Mouse (Mus musculus) thymus, postnatal 25 days (tissue): ENCODE data around the gene Cyp11a1.

Experiments used
- DNase-seq: peaks from one replicate; pipeline ENCODE4 v3.0.0; 2022

Gene Cyp11a1

GRCm38 (mm10) chr9:58005753-58006461 is at the start of gene Cyp11a1:
Cyp11a1 (plus strand) TSS chr9:58006411.
- DNase-seq, result peak; percentile 28

DNA sequence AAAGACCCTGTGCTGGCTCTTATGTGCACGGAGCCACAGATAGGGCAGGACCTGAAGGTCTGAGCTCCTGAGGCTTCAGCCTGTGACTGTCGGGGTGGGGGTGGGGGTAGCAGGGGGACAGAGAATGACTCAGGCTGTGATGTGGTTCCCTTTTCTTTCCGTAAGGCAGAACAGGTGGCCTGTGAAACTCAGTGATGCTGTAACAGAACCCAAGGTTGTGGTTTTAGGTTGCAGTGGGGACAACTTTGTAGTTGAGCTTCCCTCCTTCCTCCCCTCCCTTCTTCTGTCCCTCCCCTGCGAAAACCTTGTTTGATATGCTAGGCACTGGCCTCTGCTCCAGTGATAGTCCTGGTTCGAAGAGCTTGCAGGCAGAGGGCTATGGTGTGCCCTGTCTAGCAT is 49.4 kb upstream of the Cyp11a1 start:
- peak; percentile 79 for DNase-seq

DNA sequence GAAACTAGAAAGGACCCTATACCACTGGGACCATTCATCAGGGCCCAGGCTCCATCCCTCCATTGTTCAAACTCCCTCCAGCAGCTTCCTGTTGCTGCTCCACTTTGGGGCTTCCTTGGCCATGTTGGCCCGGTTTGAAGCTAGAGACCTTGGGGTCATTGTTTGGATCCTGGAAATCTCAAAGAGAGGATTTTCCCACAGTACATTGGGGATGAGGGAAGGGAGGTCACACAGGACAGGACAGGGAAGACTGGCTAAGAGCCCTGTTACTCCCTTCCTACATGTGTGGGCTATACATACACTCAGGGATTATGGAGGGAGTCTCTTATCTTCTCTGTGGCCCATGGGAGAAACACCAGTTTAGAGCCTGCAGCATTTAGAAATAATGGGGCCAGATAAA is 47.6 kb upstream of the Cyp11a1 start:
- DNase-seq, result no peak

DNA sequence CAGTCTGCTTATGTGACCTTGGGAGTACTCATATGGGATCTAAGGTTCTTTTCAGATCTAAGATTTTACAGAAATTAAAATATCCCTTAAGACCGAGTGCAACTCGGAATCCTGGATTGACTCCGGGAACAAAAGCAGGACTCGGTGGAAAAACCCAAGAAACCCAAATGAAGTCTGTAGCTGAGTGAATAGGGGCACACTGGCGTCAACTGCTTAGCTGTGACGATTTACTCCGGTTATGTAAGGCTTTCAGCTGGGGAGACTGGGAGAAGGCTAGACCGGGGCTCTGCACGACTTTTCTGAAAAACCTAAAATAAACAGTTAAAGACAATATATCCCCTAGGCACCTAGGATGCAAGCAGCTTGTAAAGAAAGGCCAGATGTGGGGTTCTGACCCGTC is 46.8 kb upstream of the Cyp11a1 start:
- DNase-seq, result no peak

GRCm38 (mm10) chr9:57959886-57960866 is 46.0 kb upstream of the Cyp11a1 start:
- DNase-seq, result no peak

DNA sequence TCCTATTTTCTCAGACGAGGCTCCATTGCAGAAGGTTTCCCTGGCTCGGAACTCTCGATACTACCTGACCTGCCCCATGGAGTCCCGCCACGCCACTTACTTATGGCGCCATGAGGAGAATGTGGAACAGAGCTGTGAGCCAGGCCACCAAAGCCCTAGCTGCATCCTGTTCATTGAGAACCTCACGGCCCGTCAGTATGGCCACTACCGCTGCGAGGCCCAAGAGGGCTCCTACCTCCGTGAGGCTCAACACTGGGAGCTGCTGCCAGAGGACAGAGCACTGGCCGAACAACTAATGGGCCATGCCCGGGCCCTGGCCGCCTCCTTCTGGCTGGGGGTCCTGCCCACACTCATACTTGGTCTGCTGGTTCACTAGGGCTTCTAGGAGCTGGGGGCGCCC is 45.0 kb upstream of the Cyp11a1 start:
- DNase-seq, result no peak

DNA sequence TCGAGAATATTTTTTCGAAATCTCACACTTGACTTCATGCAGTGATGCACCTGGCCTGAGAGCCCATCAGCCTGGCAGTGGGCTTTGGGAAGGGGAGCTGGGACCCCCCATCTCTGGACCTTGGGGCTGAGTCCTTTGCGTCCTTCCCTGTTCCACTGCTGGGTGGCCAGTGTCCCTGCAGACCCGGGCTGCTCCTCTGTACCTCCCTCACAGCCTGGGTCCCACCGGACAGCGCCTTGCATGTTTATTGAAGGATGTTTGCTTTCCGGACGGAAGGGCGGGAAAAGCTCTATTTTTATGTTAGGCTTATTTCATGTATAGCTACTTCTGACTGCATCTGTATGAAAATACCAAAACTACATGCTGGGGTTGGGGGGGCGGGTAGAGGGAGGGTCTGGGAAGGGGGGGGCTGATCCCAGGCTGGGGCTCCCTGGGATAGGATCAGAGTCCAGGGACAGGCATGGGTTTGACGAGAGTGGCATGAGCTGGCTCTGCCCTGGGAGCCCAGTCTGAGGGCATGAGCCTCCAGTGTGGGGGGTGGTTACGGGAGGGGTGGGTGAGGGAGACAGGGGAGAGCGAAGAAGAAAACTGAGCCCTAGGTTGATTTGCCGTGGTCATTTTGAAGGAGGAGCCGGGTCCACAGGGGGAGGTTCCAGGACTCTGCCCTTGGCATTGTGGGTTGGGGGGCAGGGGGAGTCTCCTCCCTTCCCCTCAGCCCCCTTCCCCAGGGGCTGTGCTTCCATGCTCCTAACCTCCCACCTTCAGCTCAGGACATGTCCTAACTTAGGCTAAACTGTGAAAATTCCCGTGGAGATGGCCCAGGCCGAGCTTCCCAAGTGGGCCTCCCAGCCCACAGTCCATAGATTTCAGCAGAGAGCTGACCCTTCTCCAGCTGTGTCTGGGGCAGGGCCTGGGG is 44.1 kb upstream of the Cyp11a1 start:
- DNase-seq, result no peak

DNA sequence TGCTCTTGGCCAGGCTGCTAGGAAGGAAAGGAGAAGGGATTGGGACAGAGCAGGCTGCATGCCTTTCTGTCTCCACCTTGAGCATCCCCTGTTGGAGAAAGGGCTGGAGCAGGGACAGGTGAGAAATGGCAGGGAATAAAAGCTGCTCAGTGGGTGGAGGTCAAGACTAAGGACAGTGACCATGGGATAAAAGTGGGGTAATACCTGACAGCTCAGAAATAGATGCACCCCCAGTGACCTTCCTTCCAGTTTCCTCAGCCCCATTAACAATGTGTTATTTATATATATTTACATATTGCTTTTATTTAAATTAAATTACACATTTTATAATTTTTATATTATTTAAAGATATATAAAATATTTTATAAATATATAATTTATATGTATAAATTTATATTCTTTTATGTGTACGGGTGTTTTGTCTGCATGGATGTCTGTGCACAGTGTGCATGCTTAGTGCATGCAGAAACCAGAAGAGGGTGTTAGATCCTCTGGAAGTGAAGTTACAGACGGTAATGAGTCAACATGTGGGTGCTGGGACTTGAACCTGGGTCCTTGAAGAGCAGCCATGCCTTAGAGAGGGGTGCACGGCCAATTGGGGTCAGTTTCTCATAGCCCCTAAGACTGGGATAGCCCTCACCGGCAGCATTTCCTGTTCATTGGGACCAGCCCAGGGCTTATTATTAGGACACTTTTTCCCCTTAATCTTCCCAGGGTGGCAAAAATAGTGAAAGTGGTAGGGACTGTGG is 42.8 kb upstream of the Cyp11a1 start:
- no peak for DNase-seq

- DNase-seq, result no peak
Observed at GRCm38 (mm10) chr9:57963998-57964395, 42.2 kb upstream of the Cyp11a1 start.

DNA sequence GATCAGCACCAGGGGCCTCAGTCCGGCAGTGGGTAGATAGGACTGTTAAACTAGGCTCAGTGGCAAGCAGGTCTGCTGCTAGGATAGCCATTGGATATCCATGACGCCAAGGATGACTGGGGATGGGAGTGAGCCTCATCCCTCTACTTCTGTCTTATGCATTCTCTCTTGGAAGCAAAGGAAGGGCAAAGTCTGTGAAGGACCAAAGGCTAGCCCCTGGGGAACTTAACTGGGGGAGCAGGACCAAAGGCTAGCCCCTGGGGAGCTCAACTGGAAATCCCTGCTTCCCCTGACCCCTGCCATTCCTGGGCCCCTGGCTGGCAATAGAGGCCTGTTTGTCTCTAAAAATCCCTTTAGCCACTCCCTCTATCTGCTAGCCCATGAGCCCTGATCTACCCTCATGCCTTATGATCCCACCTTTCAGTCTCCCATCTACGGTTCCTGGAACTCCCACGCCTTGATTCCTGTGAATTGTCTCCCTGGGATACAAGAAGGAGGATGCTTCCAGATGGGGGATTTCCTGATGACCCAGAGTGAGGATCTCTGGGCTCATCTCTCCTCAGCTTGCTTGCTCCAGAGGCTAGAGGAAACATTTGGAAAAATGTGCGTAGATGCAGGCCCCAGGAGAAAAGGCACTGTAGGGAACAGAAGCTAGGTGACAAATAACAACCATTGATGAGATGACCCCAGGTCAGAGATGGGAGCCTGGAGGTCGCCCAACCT is 41.5 kb upstream of the Cyp11a1 start:
- no peak for DNase-seq

GRCm38 (mm10) chr9:57965281-57966185 is 40.7 kb upstream of the Cyp11a1 start:
- no peak for DNase-seq

- no peak for DNase-seq
Observed at GRCm38 (mm10) chr9:57967237-57967960, 38.8 kb upstream of the Cyp11a1 start.

DNA sequence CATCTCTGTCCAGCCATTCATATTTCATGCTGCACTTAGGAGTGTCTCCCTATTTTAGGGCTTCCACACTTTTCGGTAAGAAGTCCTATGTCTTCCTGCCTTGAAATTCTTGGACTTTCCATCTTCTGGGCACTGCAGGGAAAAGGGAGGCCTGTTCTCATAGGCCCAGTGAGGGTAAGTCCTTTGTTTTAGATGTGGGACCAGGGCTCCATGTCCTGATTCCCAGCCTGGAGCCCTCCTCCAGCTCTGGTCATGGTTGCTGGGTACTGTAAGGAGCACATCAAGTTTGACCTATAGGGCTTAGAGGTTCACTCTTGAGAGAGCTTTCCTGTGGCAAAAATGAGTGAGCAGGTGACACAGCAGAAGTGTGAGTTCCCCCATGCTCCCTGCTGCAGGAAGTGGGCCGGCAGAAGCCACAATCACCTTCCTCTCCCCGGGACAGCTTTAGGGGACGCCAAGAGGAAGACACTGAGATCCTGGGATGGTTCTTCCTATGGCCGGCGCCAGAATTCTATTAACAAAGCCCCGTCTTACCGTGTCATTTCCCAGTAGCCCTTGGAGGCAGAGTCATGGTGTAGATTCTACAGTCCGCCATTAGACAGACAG is 37.9 kb upstream of the Cyp11a1 start:
- DNase-seq, result peak; percentile 73

DNA sequence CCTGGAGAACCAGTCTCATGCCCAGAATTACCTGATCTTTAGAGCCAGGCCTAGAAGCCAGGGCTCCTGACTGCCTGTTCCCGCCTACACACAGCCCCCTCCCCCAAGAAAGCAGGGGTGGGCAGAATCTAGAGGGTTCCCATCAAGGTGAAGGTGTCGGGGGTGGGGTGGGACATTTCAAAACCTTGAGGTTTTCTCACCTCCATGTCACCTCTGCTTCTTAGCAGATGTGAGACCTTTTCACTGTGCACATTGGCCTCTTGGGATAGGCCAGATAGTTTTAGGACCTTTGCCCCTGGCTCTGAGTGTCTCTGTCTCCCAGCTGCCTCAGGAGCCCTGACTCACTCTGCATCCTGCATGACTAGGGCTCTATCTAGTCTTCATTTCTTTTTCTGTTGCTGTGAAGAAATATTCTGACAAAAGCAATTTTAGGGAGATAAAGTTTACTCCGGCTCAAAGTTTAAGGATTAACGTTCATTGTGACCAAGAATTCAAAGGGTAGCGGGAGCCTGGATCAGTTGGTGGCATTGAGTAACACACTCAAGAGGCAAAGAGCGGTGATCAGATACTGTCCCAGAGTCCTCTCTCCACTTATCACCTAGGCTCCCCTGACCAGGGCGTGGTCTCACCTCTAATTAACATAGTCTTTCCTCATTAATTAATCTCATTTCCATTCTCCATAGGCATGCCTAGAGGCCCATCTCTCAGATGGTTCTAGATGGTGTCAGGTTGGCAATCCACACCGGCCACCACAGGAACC is 37.2 kb upstream of the Cyp11a1 start:
- no peak for DNase-seq

DNA sequence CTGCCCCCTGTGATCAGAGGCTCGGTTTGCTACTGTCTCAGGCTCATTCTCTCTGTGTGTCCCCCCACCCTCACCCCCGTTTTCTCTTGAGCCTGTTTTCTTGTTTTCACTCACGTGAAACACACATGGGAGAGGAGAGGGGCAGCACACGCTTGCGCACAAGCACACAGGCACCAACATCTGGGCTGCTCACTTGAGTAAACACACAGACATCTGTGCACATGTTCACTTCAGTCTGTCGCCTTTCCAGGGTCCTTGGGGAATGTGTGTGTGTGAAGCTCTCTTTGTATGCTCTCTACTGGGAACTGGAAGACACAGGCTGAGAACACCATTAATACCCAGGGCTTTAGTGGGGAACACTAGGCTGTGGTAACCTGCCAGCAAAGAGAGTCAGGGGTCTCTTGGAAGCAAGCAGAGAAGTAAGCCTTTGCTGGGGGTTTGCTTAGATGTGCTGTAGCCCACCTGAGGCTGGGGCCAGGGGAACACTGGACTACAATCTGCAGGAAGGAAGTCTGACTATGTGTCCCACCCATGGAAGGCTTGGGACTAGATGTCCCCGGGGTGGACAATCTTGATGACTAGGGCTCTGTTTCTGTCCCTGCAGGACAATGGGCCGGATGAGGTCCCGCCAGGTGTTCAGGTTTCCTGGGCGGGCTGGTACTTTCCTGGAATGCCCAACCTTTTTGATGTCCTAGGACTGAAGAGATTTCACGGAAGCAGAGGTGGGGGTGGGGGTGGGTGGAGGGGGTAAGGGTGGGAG is 36.3 kb upstream of the Cyp11a1 start:
- DNase-seq, result peak; percentile 60

DNA sequence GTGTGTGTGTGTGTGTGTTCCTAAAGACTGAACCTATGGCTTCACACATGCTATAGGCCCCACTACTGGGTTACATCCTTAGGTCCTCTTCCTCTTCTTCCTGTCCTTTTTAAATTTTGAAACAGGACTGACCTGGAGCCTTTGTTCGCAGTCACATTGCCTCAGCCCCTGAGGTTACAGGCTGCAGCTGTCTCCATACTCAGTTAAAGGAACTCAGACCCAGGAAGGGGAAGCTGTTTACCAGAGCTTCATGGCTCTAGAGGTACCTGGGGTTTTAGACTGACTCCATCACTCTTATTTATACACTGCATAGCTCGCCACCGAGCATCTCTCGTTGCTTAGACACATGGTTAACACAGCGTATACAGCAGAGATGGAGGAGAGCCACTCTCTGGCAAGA is 34.8 kb upstream of the Cyp11a1 start:
- peak; percentile 56 for DNase-seq

GRCm38 (mm10) chr9:57972141-57972591 is 34.0 kb upstream of the Cyp11a1 start:
- peak; percentile 88 for DNase-seq
